Mouse (Mus musculus): ENCODE results near the gene Nop53. TPM values are rescaled to one million over a fixed set of nuclear protein-coding genes. Genes with fewer than 3 reads are reported as not detected.
A peak's percentile ranks its signal among the peaks of the same experiment; 100 is the strongest.

The Nop53 gene
- polyA plus RNA-seq, 1 experiment from 2014 or later, result 107 TPM

- Histone ChIP-seq H3K4me2 (no peak overlapping the region), H3K27me3 (replicated peaks) (no peaks in the 10 kb centered on the region), H3K27ac (replicated peaks) (no peak overlapping the region), H3K4me3 (no peak overlapping the region), H3K9ac (no peak overlapping the region), H3K4me1 (no peaks in the 10 kb centered on the region; the same call in 1 of the 2 replicates), H3K9me3 (no peaks in the 10 kb centered on the region), H3K36me3 (peaks cover 89% of the 10 kb centered on the region)
- no peak for ATAC-seq (ENCODE audit: extremely low read depth, insufficient number of reproducible peaks, low FRiP score, low TSS enrichment)
- WGBS, result 93% methylated on average over 3 of the region's 3 CpGs
Observed at GRCm38 (mm10) chr7:15938621-15939020, 7.3 kb downstream of the Nop53 start.

- no peak overlapping the region for H3K9ac ChIP-seq
- no peaks in the 10 kb centered on the region for H3K27me3 ChIP-seq (replicated peaks)
- no peak overlapping the region for H3K4me3 ChIP-seq
- no peaks in the 10 kb centered on the region; the same call in 1 of the 2 replicates for H3K4me1 ChIP-seq
- no peak overlapping the region for H3K4me2 ChIP-seq
- peaks cover 78% of the 10 kb centered on the region for H3K36me3 ChIP-seq
- no peaks in the 10 kb centered on the region for H3K9me3 ChIP-seq
- ATAC-seq (ENCODE audit: extremely low read depth, insufficient number of reproducible peaks, low FRiP score, low TSS enrichment), result no peak
- WGBS, result 77% methylated on average over 5 of the region's 5 CpGs
- no peak overlapping the region for H3K27ac ChIP-seq (replicated peaks)
Observed at GRCm38 (mm10) chr7:15937491-15937890, 8.4 kb downstream of the Nop53 start.

DNA sequence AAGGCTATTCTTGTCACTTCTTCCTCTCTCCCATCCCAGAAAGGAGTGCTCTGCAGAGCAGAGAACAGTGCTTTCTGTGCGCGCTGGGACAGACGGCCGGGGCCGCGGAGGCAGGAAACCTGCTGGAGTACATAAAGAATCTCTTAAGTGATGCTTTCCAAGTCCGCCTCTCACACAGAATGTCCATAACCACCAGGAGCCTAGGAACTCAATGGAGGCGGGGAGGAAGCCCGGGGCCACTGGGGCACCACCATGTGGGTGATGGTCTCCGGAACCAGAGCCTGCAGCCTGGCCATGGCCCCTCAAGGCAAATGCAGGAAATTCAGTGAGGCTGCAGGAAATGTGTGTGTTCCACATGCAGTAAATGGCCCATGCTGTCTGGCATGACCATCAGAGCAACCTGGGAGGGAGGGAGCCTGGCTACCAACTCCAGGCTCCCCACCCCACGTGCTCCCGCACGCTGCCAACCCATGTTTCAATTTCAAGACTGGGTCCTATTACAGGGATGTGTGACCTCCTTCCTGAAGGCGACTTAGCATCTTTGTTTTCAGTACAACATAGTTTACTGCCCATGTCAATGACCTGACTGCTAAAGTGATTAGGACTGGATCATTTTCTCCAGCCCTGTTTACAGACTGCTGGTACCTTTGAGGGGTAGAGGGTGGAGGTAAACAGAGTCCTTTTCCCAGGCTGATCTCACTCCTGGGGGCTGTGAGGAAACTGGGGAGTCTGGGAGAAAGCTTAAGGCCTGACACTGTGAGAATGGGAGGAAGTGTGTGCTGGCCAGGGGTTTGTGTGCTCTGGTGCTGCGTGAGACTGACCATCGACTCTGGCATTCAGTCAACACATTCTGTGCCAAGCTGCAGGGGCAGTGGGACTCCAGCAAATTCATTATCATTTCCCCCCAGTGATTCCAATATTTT is 12.2 kb downstream of the Nop53 start:
- Histone ChIP-seq H3K9me3 (no peaks in the 10 kb centered on the region), H3K4me2 (peak overlapping the region; percentile 16; the same call in 1 of the 2 replicates), H3K9ac (no peak overlapping the region; the same call in 1 of the 2 replicates), H3K27me3 (replicated peaks) (no peaks in the 10 kb centered on the region), H3K4me3 (no peak overlapping the region), H3K36me3 (peaks cover 40% of the 10 kb centered on the region), H3K27ac (replicated peaks) (peak overlapping the region; percentile 71), H3K4me1 (peaks cover 14% of the 10 kb centered on the region)
- 44% methylated on average over 16 of the region's 16 CpGs for WGBS
- peak; percentile 49; the same call in 1 of the 2 replicates for ATAC-seq (ENCODE audit: extremely low read depth, insufficient number of reproducible peaks, low FRiP score, low TSS enrichment)

DNA sequence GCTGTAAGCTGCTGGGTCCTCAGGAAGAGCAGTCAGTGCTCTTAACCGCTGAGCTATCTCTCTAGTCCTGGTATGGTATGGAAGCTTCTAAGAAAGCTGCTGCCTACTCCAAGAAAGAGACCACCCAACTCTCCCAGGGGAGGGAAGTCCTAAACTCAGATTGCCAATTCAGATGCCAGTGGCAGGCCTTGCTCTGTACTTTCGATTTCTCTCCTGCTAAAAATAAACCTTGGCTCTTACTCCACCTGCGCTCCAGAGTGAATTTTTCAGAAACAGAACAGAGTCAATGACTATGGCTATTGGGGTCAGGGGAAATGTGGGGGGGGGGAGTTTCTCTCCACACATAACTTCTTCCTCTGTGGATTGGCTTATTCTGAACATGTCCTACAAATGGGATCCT is 14.2 kb downstream of the Nop53 start:
- peaks cover 14% of the 10 kb centered on the region for H3K4me1 ChIP-seq
- H3K4me2 ChIP-seq, result peak overlapping the region; percentile 42

GRCm38 (mm10) chr7:15930543-15930942 is 15.3 kb downstream of the Nop53 start:
- Histone ChIP-seq H3K4me1 (peaks cover 14% of the 10 kb centered on the region), H3K9ac (no peak overlapping the region), H3K4me3 (no peak overlapping the region), H3K4me2 (no peak overlapping the region), H3K27me3 (replicated peaks) (no peaks in the 10 kb centered on the region), H3K27ac (replicated peaks) (no peak overlapping the region), H3K36me3 (peaks cover 8% of the 10 kb centered on the region), H3K9me3 (no peaks in the 10 kb centered on the region)
- ATAC-seq (ENCODE audit: extremely low read depth, insufficient number of reproducible peaks, low FRiP score, low TSS enrichment), result no peak
- 51% methylated on average over 2 of the region's 2 CpGs for WGBS

More for the DNA sequence above, 14.2 kb downstream of the Nop53 start:
- no peaks in the 10 kb centered on the region for H3K27me3 ChIP-seq (replicated peaks)
- peaks cover 19% of the 10 kb centered on the region for H3K36me3 ChIP-seq
- no peak for ATAC-seq (ENCODE audit: extremely low read depth, insufficient number of reproducible peaks, low FRiP score, low TSS enrichment)
- H3K9ac ChIP-seq, result no peak overlapping the region
- H3K4me3 ChIP-seq, result no peak overlapping the region
- no peaks in the 10 kb centered on the region for H3K9me3 ChIP-seq
- peak overlapping the region; percentile 61 for H3K27ac ChIP-seq (replicated peaks)
- 48% methylated on average over 3 of the region's 3 CpGs for WGBS

DNA sequence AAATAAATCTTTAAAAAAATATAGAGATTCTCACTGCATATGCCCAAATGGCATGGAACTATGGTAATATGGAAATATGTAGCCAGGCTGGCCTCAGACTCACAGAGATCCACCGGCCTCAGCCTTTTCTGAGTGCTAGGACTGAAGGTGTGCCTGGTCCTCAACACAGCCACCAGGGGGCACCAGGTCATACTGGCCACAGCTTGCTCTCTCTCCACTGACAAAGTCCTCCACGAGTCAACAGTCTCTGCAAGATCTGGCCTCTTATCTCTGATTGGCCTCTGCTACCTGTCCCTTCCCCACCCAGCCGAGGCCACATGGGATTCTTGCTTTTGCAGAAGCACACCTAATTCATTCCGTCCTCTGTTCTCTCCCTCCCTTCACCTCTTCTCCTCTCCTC is 16.0 kb downstream of the Nop53 start:
- no peak for ATAC-seq (ENCODE audit: extremely low read depth, insufficient number of reproducible peaks, low FRiP score, low TSS enrichment)
- Histone ChIP-seq H3K4me2 (no peak overlapping the region), H3K9me3 (no peaks in the 10 kb centered on the region), H3K27ac (replicated peaks) (no peak overlapping the region), H3K9ac (no peak overlapping the region), H3K36me3 (peaks cover 2% of the 10 kb centered on the region; the same call in 1 of the 2 replicates), H3K4me1 (peaks cover 14% of the 10 kb centered on the region), H3K4me3 (no peak overlapping the region), H3K27me3 (replicated peaks) (no peaks in the 10 kb centered on the region)
- WGBS, result 28% methylated on average over 4 of the region's 4 CpGs

- H3K4me3 ChIP-seq, result peak within 1 kb of the TSS; percentile 86
- H3K4me1 ChIP-seq, result peaks cover 25% of the 10 kb centered on the region
- peak within 1 kb of the TSS; percentile 81 for H3K27ac ChIP-seq (replicated peaks)
- H3K9ac ChIP-seq, result peak within 1 kb of the TSS; percentile 93
- 0 out of 2 replicates have a peak, but pooled peaks cover 6% of the 10 kb centered on the region for H3K27me3 ChIP-seq (replicated peaks)
- H3K36me3 ChIP-seq, result peaks cover 31% of the 10 kb centered on the region
- ATAC-seq (ENCODE audit: extremely low read depth, insufficient number of reproducible peaks, low FRiP score, low TSS enrichment), result peak; percentile 92
- H3K4me2 ChIP-seq, result peak within 1 kb of the TSS; percentile 79
- under 1% methylated on average over 33 of the region's 33 CpGs for WGBS
- no peaks in the 10 kb centered on the region for H3K9me3 ChIP-seq
Observed at GRCm38 (mm10) chr7:15922220-15922773, 23.6 kb downstream of the Nop53 start, which contains the start of gene Selenow. Gene Selenow, minus strand, starts transcription at chr7:15922402.

DNA sequence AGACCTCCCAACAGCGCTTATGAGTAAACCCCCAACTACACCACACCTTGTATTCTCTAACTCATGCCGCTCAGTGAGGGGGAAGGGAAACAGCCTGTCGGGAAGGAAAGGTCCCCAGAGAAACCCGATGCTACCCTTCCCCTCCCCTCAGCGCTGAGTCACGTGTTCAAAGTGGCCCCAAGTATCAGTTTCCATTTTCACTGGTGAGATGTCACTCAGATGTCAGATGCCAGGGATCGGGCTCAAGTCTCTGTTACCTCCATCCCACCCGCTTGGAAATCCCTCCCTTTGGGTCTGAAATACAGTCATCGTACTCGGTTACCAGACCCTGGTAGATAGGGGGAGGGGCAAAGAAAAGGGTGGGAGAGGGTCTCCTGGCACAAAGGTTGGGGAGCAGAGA is 24.1 kb downstream of the Nop53 start:
- peaks cover 25% of the 10 kb centered on the region for H3K4me1 ChIP-seq
- peak overlapping the region; percentile 93 for H3K9ac ChIP-seq
- 0% methylated on average over 10 of the region's 10 CpGs for WGBS
- H3K27me3 ChIP-seq (replicated peaks), result 0 out of 2 replicates have a peak, but pooled peaks cover 6% of the 10 kb centered on the region
- peak; percentile 30 for ATAC-seq (ENCODE audit: extremely low read depth, insufficient number of reproducible peaks, low FRiP score, low TSS enrichment)
- no peaks in the 10 kb centered on the region for H3K9me3 ChIP-seq
- peak overlapping the region; percentile 81 for H3K27ac ChIP-seq (replicated peaks)
- H3K36me3 ChIP-seq, result peaks cover 36% of the 10 kb centered on the region
- peak overlapping the region; percentile 86 for H3K4me3 ChIP-seq
- H3K4me2 ChIP-seq, result peak overlapping the region; percentile 79

DNA sequence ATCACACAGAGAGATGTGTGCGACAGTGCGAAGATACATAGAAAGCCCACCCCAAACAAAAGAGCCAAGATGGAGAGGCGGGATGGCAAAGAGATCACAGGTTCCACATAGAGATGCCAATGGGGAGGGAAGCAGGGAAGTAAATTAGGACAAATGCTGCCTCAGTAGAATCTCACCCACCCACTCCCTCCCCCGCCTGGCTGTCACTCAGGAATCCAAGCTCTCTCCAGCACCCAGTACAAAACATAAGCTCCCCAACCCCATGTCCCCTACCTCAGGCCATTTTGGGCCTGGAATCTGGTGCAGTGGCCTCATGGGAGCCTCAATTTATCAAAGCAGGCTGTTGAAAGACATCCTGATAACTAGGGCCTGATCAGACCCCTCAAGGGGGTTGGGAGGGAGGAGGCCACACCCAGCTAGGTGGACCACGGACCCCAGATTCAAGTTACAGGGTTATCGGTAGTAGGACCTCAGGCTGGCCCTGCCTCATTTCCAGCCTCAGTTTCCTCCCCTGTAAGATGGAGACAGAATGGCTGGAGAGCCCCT is 25.2 kb downstream of the Nop53 start:
- H3K4me2 ChIP-seq, result peak overlapping the region; percentile 79
- ATAC-seq (ENCODE audit: extremely low read depth, insufficient number of reproducible peaks, low FRiP score, low TSS enrichment), result no peak
- 0 out of 2 replicates have a peak, but pooled peaks cover 6% of the 10 kb centered on the region for H3K27me3 ChIP-seq (replicated peaks)
- peak overlapping the region; percentile 86 for H3K4me3 ChIP-seq
- peaks cover 44% of the 10 kb centered on the region for H3K36me3 ChIP-seq
- 65% methylated on average over 6 of the region's 6 CpGs for WGBS
- peaks cover 25% of the 10 kb centered on the region for H3K4me1 ChIP-seq
- H3K9me3 ChIP-seq, result no peaks in the 10 kb centered on the region
- H3K9ac ChIP-seq, result peak overlapping the region; percentile 93
- no peak overlapping the region for H3K27ac ChIP-seq (replicated peaks)

DNA sequence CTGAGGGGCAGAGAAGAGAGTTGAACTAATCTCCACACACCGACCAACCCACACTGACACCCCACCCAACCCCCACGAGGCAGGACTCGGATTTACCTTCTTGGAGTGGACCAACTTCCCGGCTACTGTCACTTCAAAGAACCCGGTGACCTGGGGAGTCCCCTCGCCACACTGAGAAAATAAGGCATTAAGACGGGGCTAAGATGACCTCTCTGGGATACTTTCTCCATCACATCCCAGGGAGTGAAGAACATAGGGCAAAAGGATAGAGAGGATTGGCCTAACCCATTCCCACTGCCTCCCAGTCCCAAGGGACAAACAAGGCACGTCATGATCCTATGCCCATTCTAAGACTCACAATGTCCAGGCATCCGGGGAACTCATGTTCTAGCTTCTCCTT is 25.9 kb downstream of the Nop53 start:
- Histone ChIP-seq H3K4me2 (peak overlapping the region; percentile 79), H3K9ac (no peak overlapping the region), H3K27me3 (replicated peaks) (0 out of 2 replicates have a peak, but pooled peaks cover 6% of the 10 kb centered on the region), H3K9me3 (no peaks in the 10 kb centered on the region), H3K27ac (replicated peaks) (no peak overlapping the region), H3K36me3 (peaks cover 44% of the 10 kb centered on the region), H3K4me3 (peak overlapping the region; percentile 86), H3K4me1 (peaks cover 25% of the 10 kb centered on the region)
- WGBS, result 82% methylated on average over 9 of the region's 9 CpGs
- no peak for ATAC-seq (ENCODE audit: extremely low read depth, insufficient number of reproducible peaks, low FRiP score, low TSS enrichment)

GRCm38 (mm10) chr7:15918371-15918770 is 27.5 kb downstream of the Nop53 start:
- Histone ChIP-seq H3K4me3 (no peak overlapping the region), H3K4me2 (no peak overlapping the region)
- no peak for ATAC-seq (ENCODE audit: extremely low read depth, insufficient number of reproducible peaks, low FRiP score, low TSS enrichment)

More at GRCm38 (mm10) chr7:15918371-15918770, 27.5 kb downstream of the Nop53 start:
- Histone ChIP-seq H3K36me3 (peaks cover 44% of the 10 kb centered on the region), H3K9me3 (no peaks in the 10 kb centered on the region), H3K27ac (replicated peaks) (no peak overlapping the region), H3K4me1 (peaks cover 25% of the 10 kb centered on the region), H3K9ac (no peak overlapping the region), H3K27me3 (replicated peaks) (no peaks in the 10 kb centered on the region)

Data from heart, embryonic 13.5 days (tissue).